Mouse (Mus musculus): ENCODE measurements at regions not wholly inside any gene's neighbourhood (a gene's known extent, or its start where the extent isn't known, plus 50 kb on each side); places are given as distances from the start of the nearest gene placed in this dataset.

DNA sequence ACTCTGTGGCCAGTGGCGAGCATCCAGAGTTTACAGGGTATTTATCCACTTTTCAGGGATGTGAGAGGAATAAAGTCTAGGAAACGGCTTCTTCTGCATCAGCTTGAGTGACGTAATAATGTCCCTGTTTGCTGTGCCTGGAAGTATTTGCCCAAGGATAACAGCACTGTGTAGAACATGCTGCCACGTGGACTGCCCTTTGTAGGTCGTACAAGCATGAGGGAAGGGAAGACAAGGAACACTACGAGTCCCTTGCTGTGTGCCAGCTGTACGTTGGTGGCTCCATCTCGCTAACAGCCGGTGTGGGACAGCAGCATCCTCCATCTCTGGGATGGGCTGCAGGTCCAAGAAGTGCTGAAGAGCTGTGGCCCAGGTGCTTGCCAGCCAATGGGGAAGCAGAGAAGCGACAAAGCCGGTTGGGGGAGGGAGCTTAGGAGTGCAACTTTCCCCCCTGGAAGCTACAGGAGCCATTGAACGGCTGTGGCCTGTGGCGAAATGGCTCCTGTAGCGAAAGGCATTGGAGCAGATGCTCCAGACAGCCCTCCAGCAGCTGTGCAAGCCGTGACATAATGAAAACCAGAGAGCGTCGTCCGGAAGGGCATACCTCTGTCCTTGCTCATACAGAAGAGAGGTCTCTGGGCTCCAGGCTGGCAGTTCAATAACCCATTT, 65.0 kb upstream of the Epcam start:
- Histone ChIP-seq H3K4me1 (peaks cover 14% of the 10 kb centered on the region), H3K4me3 (no peak overlapping the region), H3K9me3 (no peaks in the 10 kb centered on the region), H3K27ac (no peak overlapping the region), H3K27me3 (no peaks in the 10 kb centered on the region), H3K9ac (no peak overlapping the region), H3K36me3 (no peaks in the 10 kb centered on the region), H3K4me2 (peak overlapping the region; percentile 59)
- no peak; the same call in 1 of the 2 replicates for ATAC-seq (ENCODE audit: borderline replicate concordance, extremely low read depth, low FRiP score, low TSS enrichment)
- WGBS: 45% methylated on average over 18 of the region's 18 CpGs

- 9% methylated on average over 18 of the region's 18 CpGs for WGBS
- H3K9ac ChIP-seq: peak overlapping the region; percentile 19; the same call in 1 of the 2 replicates
- peak; percentile 80; the same call in 1 of the 2 replicates for ATAC-seq (ENCODE audit: borderline replicate concordance, extremely low read depth, low FRiP score, low TSS enrichment)
These were observed 64.3 kb upstream of the Epcam start for GRCm38 (mm10) chr17:87571345-87571932.

DNA sequence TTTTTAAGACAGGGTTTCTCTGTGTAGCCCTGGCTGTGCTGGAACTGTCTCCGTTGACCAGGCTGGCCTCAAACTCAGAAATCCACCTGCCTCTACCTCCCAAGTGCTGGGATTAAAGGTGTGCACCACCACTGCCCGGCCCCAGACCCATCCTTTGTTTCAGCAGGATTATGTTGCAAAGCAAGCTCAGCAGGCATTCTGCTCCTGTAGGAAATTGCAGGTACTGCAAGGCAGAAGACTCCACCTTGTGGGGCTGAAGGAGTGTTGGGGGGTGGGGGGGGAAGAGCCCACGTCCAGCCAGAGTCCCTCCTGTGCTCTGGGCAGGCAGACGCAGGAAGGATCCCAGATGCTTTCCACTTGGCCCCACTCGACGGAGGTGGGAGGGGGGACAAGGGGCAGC, 52.2 kb upstream of the Epcam start:
- Histone ChIP-seq H3K4me2 (no peak overlapping the region), H3K9ac (no peak overlapping the region), H3K27me3 (no peaks in the 10 kb centered on the region), H3K4me1 (no peaks in the 10 kb centered on the region), H3K36me3 (no peaks in the 10 kb centered on the region), H3K4me3 (no peak overlapping the region), H3K27ac (no peak overlapping the region), H3K9me3 (no peaks in the 10 kb centered on the region)
- 55% methylated on average over 6 of the region's 6 CpGs for WGBS
- ATAC-seq (ENCODE audit: borderline replicate concordance, extremely low read depth, low FRiP score, low TSS enrichment): no peak

More at GRCm38 (mm10) chr17:87571345-87571932, 64.3 kb upstream of the Epcam start:
- H3K9me3 ChIP-seq: no peaks in the 10 kb centered on the region
- no peaks in the 10 kb centered on the region for H3K27me3 ChIP-seq
- H3K4me3 ChIP-seq: peak overlapping the region; percentile 25
- peak overlapping the region; percentile 59 for H3K4me2 ChIP-seq
- H3K27ac ChIP-seq: no peak overlapping the region
- H3K36me3 ChIP-seq: no peaks in the 10 kb centered on the region
- H3K4me1 ChIP-seq: peaks cover 14% of the 10 kb centered on the region

GRCm38 (mm10) chr17:87585355-87585754, 50.4 kb upstream of the Epcam start:
- H3K9me3 ChIP-seq: no peaks in the 10 kb centered on the region
- ATAC-seq (ENCODE audit: borderline replicate concordance, extremely low read depth, low FRiP score, low TSS enrichment): no peak
- no peak overlapping the region for H3K27ac ChIP-seq
- no peaks in the 10 kb centered on the region for H3K27me3 ChIP-seq
- WGBS: 41% methylated on average over 6 of the region's 6 CpGs
- no peak overlapping the region for H3K4me2 ChIP-seq
- no peaks in the 10 kb centered on the region for H3K4me1 ChIP-seq
- no peak overlapping the region for H3K9ac ChIP-seq
- H3K4me3 ChIP-seq: no peak overlapping the region
- no peaks in the 10 kb centered on the region for H3K36me3 ChIP-seq
